Mouse (Mus musculus) stomach, postnatal 0 days (tissue): ENCODE results near the gene Nelfb.

ENCODE experiments used
- CTCF ChIP-seq: IDR thresholded peaks from 2 replicates; pipeline ENCODE4 v1.5.1; 2016; ENCODE audit warnings: antibody characterized with exemption, low read depth, mild to moderate bottlenecking, moderate library complexity
- EP300 ChIP-seq: optimal IDR thresholded peaks from 2 replicates; pipeline ENCODE3; 2016; ENCODE audit warnings: antibody characterized with exemption

DNA sequence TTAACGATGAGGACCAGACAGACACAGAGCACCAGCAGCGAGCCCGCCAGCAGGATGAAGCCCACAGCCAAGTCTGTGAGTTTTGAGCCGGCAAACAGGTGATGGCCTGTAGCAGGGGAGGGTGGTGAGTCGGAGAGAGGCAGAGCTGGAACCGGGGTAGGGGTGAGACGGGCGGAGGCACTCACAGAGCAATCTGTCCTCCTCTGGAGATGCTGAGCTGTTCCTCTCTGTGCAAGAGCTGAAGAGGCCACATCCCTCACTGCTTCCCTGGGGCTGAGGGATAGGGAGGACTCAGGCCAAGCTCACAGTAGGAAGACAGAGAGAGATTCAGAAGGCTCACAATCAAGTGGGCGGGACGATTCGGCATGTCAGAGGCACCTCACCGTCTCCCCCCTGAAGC, 19.7 kb upstream of the Nelfb start:
- TF ChIP-seq CTCF (no peak), EP300 (no peak)
